Mouse (Mus musculus): Measurements from ENCODE around the gene Spns3. TPM values are rescaled to one million over a fixed set of nuclear protein-coding genes. Genes with fewer than 3 reads are reported as not detected.
A peak's percentile ranks its signal among the peaks of the same experiment; 100 is the strongest.

Gene Spns3
- polyA plus RNA-seq, 1 experiment from 2014 or later, result 0.98 TPM

DNA sequence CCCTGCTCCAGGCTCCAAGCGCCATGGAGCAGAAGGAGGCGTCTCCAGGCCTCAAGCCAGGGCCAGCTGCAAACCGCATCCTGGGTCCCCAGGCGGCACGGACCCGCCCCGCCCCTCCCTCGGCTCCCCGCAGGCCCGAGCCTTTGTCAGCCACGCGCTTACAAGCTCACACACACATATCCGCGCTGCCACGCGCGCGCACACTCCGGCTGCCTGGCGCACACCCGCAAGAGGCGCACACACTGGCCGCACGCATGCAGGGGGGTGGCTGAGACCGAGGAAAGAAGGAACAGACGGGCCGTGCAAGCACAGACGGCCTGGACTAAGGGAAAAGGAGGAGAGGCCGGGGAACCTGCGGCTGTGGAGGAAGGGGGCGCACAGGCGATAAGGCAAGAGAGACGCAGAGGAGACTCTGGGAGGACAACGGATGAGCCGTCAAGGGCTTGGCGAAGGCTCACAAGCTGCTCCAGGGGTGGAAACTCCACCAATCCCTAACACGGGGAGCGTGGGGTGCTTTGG, 61.5 kb downstream of the Spns3 start:
- Histone ChIP-seq H3K4me3 (replicated peaks) (peak overlapping the region; percentile 60), H3K9me3 (no peaks in the 10 kb centered on the region), H3K4me1 (peaks cover 11% of the 10 kb centered on the region), H3K27me3 (replicated peaks) (peaks cover 20% of the 10 kb centered on the region), H3K36me3 (no peaks in the 10 kb centered on the region), H3K27ac (no peak overlapping the region), H3K9ac (peak overlapping the region; percentile 16; the same call in 1 of the 2 replicates), H3K4me2 (peak overlapping the region; percentile 99)
- WGBS, result 1% methylated on average over 38 of the region's 38 CpGs
- 0 out of 2 replicates have a peak, but pooled peaks have one; percentile 12 for ATAC-seq (ENCODE audit: insufficient read depth, low FRiP score, low read depth)

DNA sequence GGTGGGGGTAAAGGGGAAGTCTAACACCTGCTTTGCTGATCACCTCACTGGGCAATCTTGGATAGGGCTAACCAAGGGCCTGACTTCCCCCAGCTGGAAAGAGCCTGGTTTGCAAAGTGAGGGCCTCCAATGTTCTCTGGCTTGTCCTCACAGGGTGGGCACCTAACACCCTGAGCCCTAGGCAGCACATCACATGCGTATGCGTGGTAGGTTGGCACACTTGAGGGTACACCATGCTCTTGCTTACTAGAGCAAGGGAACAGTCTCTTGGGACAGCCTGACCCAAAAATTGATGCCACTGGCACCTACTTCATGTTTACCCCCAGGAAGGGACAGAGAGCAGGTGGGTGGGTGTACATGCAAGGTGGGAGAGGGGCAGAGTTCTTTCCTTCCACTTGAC, 62.6 kb downstream of the Spns3 start:
- H3K4me2 ChIP-seq, result peak overlapping the region; percentile 99

DNA sequence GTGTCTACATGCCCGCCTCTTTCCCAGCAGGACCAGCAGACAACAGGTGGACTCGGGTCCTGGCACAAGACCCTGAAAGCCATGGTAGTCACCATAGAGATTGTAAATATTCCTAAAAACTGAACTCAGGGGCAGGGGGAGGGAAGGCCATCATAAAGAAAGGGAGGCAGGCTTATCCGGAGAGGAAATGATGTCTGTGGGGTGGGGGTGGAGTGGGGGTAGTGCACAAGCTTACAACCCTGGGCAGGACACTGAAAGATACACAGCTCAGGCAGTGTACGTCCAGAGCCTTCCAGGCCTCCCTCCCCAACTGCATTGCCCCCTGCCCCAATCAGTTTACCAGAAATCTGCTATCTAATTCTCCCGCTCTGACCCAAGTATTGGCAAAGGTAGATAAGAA, 63.1 kb downstream of the Spns3 start:
- Histone ChIP-seq H3K4me3 (replicated peaks) (no peak overlapping the region), H3K4me1 (peaks cover 11% of the 10 kb centered on the region), H3K9me3 (no peaks in the 10 kb centered on the region), H3K27ac (no peak overlapping the region), H3K27me3 (replicated peaks) (peaks cover 20% of the 10 kb centered on the region), H3K9ac (no peak overlapping the region), H3K36me3 (no peaks in the 10 kb centered on the region), H3K4me2 (peak overlapping the region; percentile 99; the same call in 1 of the 2 replicates)
- no peak for ATAC-seq (ENCODE audit: insufficient read depth, low FRiP score, low read depth)
- 53% methylated on average over 5 of the region's 5 CpGs for WGBS

More for the DNA sequence above, 62.6 kb downstream of the Spns3 start:
- H3K27ac ChIP-seq, result no peak overlapping the region
- H3K4me1 ChIP-seq, result peaks cover 11% of the 10 kb centered on the region
- no peaks in the 10 kb centered on the region for H3K9me3 ChIP-seq
- H3K9ac ChIP-seq, result no peak overlapping the region
- no peaks in the 10 kb centered on the region for H3K36me3 ChIP-seq
- H3K4me3 ChIP-seq (replicated peaks), result peak overlapping the region; percentile 60; the same call in 1 of the 2 replicates
- ATAC-seq (ENCODE audit: insufficient read depth, low FRiP score, low read depth), result no peak
- peaks cover 20% of the 10 kb centered on the region for H3K27me3 ChIP-seq (replicated peaks)
- 81% methylated on average over 2 of the region's 2 CpGs for WGBS

DNA sequence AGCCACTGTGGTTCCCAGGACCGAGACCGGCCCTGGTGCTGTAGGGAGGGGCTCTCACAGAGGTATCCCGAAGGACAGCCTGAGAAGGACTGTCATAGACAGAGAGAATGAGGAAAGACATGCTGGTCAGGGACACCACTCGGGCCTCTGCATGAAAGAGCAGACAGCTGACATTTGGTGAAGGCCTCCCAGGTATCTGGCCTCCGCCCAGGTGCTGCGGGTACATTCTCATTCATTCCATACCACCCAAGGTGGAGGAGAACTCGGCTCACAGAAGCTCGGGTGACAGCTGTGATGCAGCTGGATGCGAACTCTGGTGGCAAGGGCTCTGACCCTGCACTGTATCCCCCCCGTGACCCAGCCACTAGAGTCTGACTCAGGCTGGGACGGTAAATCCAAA, 64.3 kb downstream of the Spns3 start:
- H3K36me3 ChIP-seq, result no peaks in the 10 kb centered on the region
- H3K27me3 ChIP-seq (replicated peaks), result peaks cover 20% of the 10 kb centered on the region
- H3K4me1 ChIP-seq, result peaks cover 11% of the 10 kb centered on the region
- no peaks in the 10 kb centered on the region for H3K9me3 ChIP-seq
- H3K9ac ChIP-seq, result no peak overlapping the region
- H3K27ac ChIP-seq, result no peak overlapping the region
- no peak overlapping the region for H3K4me3 ChIP-seq (replicated peaks)
- WGBS, result 68% methylated on average over 11 of the region's 11 CpGs
- ATAC-seq (ENCODE audit: insufficient read depth, low FRiP score, low read depth), result no peak; the same call in 1 of the 2 replicates
- H3K4me2 ChIP-seq, result no peak overlapping the region

DNA sequence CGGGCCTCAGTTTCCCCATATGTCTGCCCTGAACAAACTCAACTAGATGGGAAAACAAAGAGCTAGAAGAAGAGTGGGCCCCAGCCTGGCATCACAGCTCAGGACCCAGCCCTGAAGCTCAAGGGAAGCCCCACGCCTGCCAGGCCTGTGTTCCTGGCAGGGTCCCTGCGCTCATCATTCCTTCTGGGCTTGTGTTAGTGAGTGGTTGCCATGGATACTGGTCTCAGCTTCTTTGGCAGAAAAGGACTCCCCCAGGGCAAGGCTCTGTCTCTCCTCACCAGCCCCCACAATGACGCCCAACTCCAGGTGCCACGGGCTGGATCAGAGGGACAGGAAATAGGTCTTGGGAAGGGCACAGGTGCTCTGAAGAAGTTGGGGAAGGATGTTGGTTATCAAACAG, 65.1 kb downstream of the Spns3 start:
- H3K4me2 ChIP-seq, result no peak overlapping the region
- H3K27ac ChIP-seq, result no peak overlapping the region
- no peak overlapping the region for H3K9ac ChIP-seq
- no peaks in the 10 kb centered on the region for H3K36me3 ChIP-seq
- H3K27me3 ChIP-seq (replicated peaks), result peaks cover 20% of the 10 kb centered on the region
- no peak overlapping the region for H3K4me3 ChIP-seq (replicated peaks)
- H3K9me3 ChIP-seq, result no peaks in the 10 kb centered on the region
- WGBS, result 68% methylated on average over 5 of the region's 5 CpGs
- ATAC-seq (ENCODE audit: insufficient read depth, low FRiP score, low read depth), result no peak
- H3K4me1 ChIP-seq, result peaks cover 11% of the 10 kb centered on the region

DNA sequence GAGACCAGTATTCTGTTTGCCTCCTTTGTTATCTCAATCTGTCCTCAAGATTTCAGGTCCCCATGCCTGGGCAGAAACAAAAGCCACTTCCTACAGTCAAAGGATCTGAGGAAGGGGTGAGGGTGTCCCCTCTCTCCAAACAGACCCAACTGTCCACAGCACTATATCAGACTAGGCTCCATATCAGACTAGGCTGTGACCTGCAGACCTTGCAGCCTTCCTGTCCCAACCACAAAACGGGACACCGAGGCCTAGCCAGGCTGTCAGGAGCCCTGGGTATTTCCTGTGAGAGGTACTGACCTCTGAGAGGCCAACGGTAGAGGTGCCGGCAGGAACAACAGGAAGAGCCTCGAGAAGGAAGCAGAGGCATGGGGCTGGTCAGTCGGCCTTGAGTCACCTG, 65.8 kb downstream of the Spns3 start:
- H3K4me3 ChIP-seq (replicated peaks), result no peak overlapping the region
- H3K4me1 ChIP-seq, result peaks cover 11% of the 10 kb centered on the region
- no peak for ATAC-seq (ENCODE audit: insufficient read depth, low FRiP score, low read depth)
- no peak overlapping the region for H3K27ac ChIP-seq
- no peaks in the 10 kb centered on the region for H3K36me3 ChIP-seq
- WGBS, result 42% methylated on average over 6 of the region's 6 CpGs
- H3K4me2 ChIP-seq, result no peak overlapping the region
- H3K9me3 ChIP-seq, result no peaks in the 10 kb centered on the region
- peaks cover 20% of the 10 kb centered on the region for H3K27me3 ChIP-seq (replicated peaks)
- no peak overlapping the region for H3K9ac ChIP-seq

DNA sequence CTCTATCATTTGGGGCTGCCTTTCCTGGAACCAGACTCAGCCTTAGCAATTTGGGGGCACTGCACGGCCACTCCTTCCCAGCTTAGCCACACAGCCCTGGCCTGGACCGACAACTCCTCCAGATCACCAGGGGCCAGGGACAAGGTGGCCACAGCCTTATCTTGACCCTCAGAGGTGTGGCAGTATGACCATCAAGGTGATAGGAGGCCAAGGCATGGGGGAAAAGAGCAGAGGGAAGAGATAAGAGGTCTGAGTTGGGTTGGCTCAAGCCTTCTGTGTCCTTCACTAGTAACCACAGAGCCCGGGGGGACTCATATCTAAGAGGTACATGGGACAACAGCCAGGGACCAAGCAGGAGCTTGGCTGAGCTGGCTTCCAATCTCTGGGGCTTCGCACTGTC, 68.4 kb downstream of the Spns3 start:
- no peaks in the 10 kb centered on the region for H3K36me3 ChIP-seq
- H3K4me2 ChIP-seq, result no peak overlapping the region
- 78% methylated on average over 4 of the region's 4 CpGs for WGBS
- no peak overlapping the region for H3K27ac ChIP-seq
- no peak for ATAC-seq (ENCODE audit: insufficient read depth, low FRiP score, low read depth)
- peaks cover 12% of the 10 kb centered on the region for H3K4me1 ChIP-seq
- H3K9me3 ChIP-seq, result no peaks in the 10 kb centered on the region
- no peaks in the 10 kb centered on the region for H3K27me3 ChIP-seq (replicated peaks)
- H3K9ac ChIP-seq, result no peak overlapping the region
- H3K4me3 ChIP-seq (replicated peaks), result no peak overlapping the region

DNA sequence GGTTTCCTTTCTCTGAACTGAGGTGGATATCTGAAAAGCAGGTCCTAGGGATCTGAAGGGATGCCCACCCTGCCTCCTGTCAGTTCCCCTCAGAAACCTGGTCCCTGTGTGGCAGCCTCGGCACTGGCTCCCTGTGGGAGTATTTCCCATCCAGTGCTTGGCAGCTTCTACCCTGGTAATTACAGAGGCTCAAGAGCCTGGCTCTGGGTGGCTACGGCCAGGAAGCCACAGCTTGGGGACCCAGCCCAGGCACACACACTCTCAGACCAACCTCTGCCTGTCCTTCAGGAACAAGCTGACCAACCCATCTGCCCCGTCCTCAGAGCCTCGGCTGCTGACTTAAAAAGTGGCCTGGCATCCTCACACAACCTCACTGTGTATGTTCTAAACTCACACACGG, 69.0 kb downstream of the Spns3 start:
- H3K9me3 ChIP-seq, result no peaks in the 10 kb centered on the region
- no peaks in the 10 kb centered on the region for H3K36me3 ChIP-seq
- no peaks in the 10 kb centered on the region for H3K27me3 ChIP-seq (replicated peaks)
- WGBS, result 66% methylated on average over 5 of the region's 5 CpGs
- H3K9ac ChIP-seq, result no peak overlapping the region
- H3K4me1 ChIP-seq, result peaks cover 15% of the 10 kb centered on the region
- ATAC-seq (ENCODE audit: insufficient read depth, low FRiP score, low read depth), result no peak
- H3K4me3 ChIP-seq (replicated peaks), result no peak overlapping the region
- no peak overlapping the region for H3K27ac ChIP-seq
- no peak overlapping the region for H3K4me2 ChIP-seq

DNA sequence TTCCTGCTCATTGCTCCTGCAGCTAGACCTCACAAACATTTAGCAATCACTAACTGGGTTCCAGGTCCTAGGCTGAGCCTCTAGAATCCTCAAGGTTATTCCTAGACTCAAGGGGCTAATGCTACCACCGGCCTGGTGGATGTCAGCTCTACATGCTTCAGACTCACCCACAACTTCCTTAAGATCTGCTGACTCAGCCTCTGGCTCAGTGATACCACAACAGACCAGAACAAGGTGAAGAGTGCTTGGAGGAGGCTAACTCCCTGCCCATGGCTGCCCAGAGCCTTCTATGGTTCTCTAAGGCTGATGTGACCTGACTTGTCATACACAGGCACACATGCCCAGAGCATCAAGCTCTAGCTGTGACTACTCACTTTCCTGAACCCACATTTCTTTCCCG, 70.8 kb downstream of the Spns3 start:
- peaks cover 25% of the 10 kb centered on the region for H3K4me1 ChIP-seq
- WGBS, result 82% methylated on average over 2 of the region's 2 CpGs

DNA sequence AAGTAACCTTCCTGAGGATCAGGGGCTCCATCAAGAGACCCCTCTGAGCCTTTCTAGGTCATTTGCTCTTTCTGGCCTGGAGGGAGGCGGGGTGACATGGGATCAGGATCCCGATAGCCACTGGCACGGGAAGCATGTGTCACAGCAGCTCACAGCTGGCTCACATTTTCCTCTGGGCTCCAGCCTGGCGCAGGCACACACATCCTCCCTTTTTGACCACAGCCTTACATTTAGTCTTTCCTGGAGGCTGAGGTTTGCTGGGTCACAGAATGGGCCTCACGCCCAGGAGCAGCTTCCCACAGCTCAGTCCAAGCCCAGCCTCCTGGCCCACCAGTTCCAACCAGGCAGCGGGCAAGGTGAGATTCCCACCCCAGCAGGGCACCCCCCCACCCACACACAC, 72.1 kb downstream of the Spns3 start:
- no peak overlapping the region for H3K4me3 ChIP-seq (replicated peaks)
- no peak overlapping the region for H3K4me2 ChIP-seq
- H3K27me3 ChIP-seq (replicated peaks), result no peaks in the 10 kb centered on the region
- no peaks in the 10 kb centered on the region for H3K9me3 ChIP-seq
- peaks cover 35% of the 10 kb centered on the region for H3K4me1 ChIP-seq
- no peak overlapping the region for H3K9ac ChIP-seq
- H3K27ac ChIP-seq, result peak overlapping the region; percentile 31; the same call in 1 of the 2 replicates
- WGBS, result 80% methylated on average over 6 of the region's 6 CpGs
- no peak for ATAC-seq (ENCODE audit: insufficient read depth, low FRiP score, low read depth)
- no peaks in the 10 kb centered on the region for H3K36me3 ChIP-seq

More for the DNA sequence above, 70.8 kb downstream of the Spns3 start:
- no peaks in the 10 kb centered on the region for H3K9me3 ChIP-seq
- H3K4me2 ChIP-seq, result no peak overlapping the region
- H3K27ac ChIP-seq, result no peak overlapping the region
- H3K36me3 ChIP-seq, result no peaks in the 10 kb centered on the region
- no peaks in the 10 kb centered on the region for H3K27me3 ChIP-seq (replicated peaks)
- no peak overlapping the region for H3K9ac ChIP-seq
- no peak overlapping the region for H3K4me3 ChIP-seq (replicated peaks)
- no peak for ATAC-seq (ENCODE audit: insufficient read depth, low FRiP score, low read depth)

DNA sequence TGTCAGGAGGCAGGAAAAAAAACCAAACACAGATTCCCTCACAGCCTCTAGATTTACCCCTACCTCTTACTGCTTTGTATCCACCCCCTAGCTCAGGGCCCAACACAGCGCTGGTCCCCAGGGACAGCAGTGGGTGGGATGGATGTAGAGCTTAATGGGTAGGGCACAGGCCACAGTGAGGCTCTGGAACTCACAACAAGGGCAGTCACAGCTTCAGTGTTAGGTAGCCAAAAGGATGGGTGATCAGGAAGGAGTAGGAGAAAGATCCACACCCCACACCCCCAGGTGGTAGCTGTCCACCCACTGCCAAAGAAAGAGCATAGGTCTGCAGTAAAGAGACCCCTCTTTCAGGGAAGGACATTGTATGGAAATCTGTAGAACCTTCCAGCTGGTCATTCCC, 72.7 kb downstream of the Spns3 start:
- no peaks in the 10 kb centered on the region for H3K27me3 ChIP-seq (replicated peaks)
- H3K4me3 ChIP-seq (replicated peaks), result no peak overlapping the region
- no peaks in the 10 kb centered on the region for H3K36me3 ChIP-seq
- 70% methylated on average over 1 of the region's 1 CpGs for WGBS
- peaks cover 35% of the 10 kb centered on the region for H3K4me1 ChIP-seq
- no peak for ATAC-seq (ENCODE audit: insufficient read depth, low FRiP score, low read depth)
- H3K27ac ChIP-seq, result peak overlapping the region; percentile 31; the same call in 1 of the 2 replicates
- H3K4me2 ChIP-seq, result no peak overlapping the region
- no peaks in the 10 kb centered on the region for H3K9me3 ChIP-seq
- H3K9ac ChIP-seq, result no peak overlapping the region

DNA sequence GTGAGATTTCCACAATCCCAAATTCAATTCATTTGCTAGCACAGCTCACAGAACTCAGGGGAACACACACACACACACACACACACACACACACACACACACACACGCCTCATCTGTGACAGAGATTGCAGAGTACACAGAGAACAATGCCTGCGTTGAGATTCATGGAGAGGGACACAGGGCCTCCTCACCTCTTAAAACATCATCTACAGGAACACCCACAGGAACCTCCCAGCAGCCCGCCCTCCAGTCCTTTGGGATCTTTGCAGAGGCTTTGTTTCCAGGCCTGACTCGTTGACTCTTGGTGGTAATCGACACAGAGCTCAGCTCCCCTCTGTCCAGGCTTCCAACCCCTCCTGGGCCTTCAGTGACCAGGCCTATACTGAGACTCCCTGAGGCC, 73.1 kb downstream of the Spns3 start:
- peak overlapping the region; percentile 31; the same call in 1 of the 2 replicates for H3K27ac ChIP-seq
- H3K9ac ChIP-seq, result no peak overlapping the region
- no peaks in the 10 kb centered on the region for H3K27me3 ChIP-seq (replicated peaks)
- no peak for ATAC-seq (ENCODE audit: insufficient read depth, low FRiP score, low read depth)
- H3K9me3 ChIP-seq, result no peaks in the 10 kb centered on the region
- no peak overlapping the region for H3K4me2 ChIP-seq
- WGBS, result 33% methylated on average over 5 of the region's 5 CpGs
- no peaks in the 10 kb centered on the region for H3K36me3 ChIP-seq
- no peak overlapping the region for H3K4me3 ChIP-seq (replicated peaks)
- peaks cover 35% of the 10 kb centered on the region for H3K4me1 ChIP-seq
